Mouse (Mus musculus) forebrain, embryonic 10.5 days (tissue): ENCODE data around the gene Greb1. TPM values are rescaled to one million over a fixed set of nuclear protein-coding genes. Genes with fewer than 3 reads are reported as not detected.

Source experiments
- DNase-seq: peaks from one replicate; pipeline ENCODE4 v3.0.0-alpha.2; 2017; ENCODE audit warnings: low spot score; ENCODE audit errors: extremely low spot score
- H3K27ac ChIP-seq: fragments of 300-500 bp; sonication (generic); 2 replicates; pipeline ENCODE4 v1.5.1; 2016; ENCODE audit warnings: mild to moderate bottlenecking
- H3K27me3 ChIP-seq: fragments of 300-500 bp; sonication (generic); 2 replicates; pipeline ENCODE4 v1.6.1; 2016; ENCODE audit warnings: mild to moderate bottlenecking; ENCODE audit not compliant: poor library complexity, severe bottlenecking
- H3K36me3 ChIP-seq: fragments of 300-500 bp; sonication (generic); replicated peaks from 2 replicates; pipeline ENCODE4 v1.6.1; 2016; ENCODE audit warnings: mild to moderate bottlenecking, moderate library complexity
- H3K4me1 ChIP-seq: fragments of 300-500 bp; sonication (generic); 2 replicates; pipeline ENCODE4 v1.6.1; 2016
- H3K4me3 ChIP-seq: fragments of 300-500 bp; sonication (generic); 2 replicates; pipeline ENCODE4 v1.5.1; 2016; ENCODE audit warnings: mild to moderate bottlenecking, moderate library complexity
- H3K9me3 ChIP-seq: fragments of 300-500 bp; sonication (generic); 2 replicates; pipeline ENCODE4 v1.6.1; 2016; ENCODE audit warnings: mild to moderate bottlenecking, moderate library complexity
- WGBS: fragments of 180-500 bp; shearing (Covaris S2); methylation state at CpG from one replicate; pipeline ENCODE4 v1.1.7; 2016; 5-methylcytosine and 5-hydroxymethylcytosine counted together
- microRNA-seq: library from miRNA; unstranded; fragments of <30 nt; microRNA quantifications from one replicate; pipeline ENCODE4, GENCODE M21; 2017
- polyA plus RNA-seq: library from polyadenylated mRNA; unstranded; fragments of >200 nt; fragmentation: Nextera tagmentation; extraction: Ambion mirVana; gene quantifications from 2 replicates; pipeline ENCODE4 v1.2.1, GENCODE M21; 2016

The Greb1 gene
- polyA plus RNA-seq, 1 experiment from 2014 or later = 14.6 TPM

- H3K27ac ChIP-seq = no peak overlapping the region
- no peak overlapping the region for H3K4me3 ChIP-seq
- no peaks in the 10 kb centered on the region for H3K9me3 ChIP-seq
- no peaks in the 10 kb centered on the region for H3K4me1 ChIP-seq
- DNase-seq = no peak
- no peaks in the 10 kb centered on the region for H3K36me3 ChIP-seq
- WGBS = 90% methylated on average over 2 of the region's 2 CpGs
- no peaks in the 10 kb centered on the region for H3K27me3 ChIP-seq
Measured at GRCm38 (mm10) chr12:16631423-16631822, 169.3 kb downstream of the Greb1 start.

GRCm38 (mm10) chr12:16630866-16631185 lies 169.9 kb downstream of the Greb1 start:
- WGBS = 93% methylated on average over 1 of the region's 1 CpGs
- Histone ChIP-seq H3K9me3 (no peaks in the 10 kb centered on the region), H3K27me3 (no peaks in the 10 kb centered on the region), H3K36me3 (no peaks in the 10 kb centered on the region), H3K4me3 (no peak overlapping the region), H3K4me1 (no peaks in the 10 kb centered on the region), H3K27ac (no peak overlapping the region)
- no peak for DNase-seq

GRCm38 (mm10) chr12:16630152-16630865 lies 170.4 kb downstream of the Greb1 start:
- Histone ChIP-seq H3K4me3 (no peak overlapping the region), H3K4me1 (no peaks in the 10 kb centered on the region), H3K27me3 (no peaks in the 10 kb centered on the region), H3K27ac (no peak overlapping the region), H3K36me3 (no peaks in the 10 kb centered on the region), H3K9me3 (no peaks in the 10 kb centered on the region)
- no peak for DNase-seq
- 90% methylated on average over 7 of the region's 7 CpGs for WGBS

Small RNA genes within 50 kb of the gene (microRNA-seq; reads per million reads assigned to microRNA genes)
- gene Gm44305 = not detected

Other genes starting within 250 kb of the Greb1 start
- gene Lpin1, start 189.9 kb downstream of the Greb1 start, polyA plus RNA-seq = 3.5 and 4.4 TPM in 2 replicates
- not detected in 2 replicates for gene Ntsr2, start 147.5 kb downstream of the Greb1 start, polyA plus RNA-seq
- 63.0 and 67.6 TPM in 2 replicates for gene E2f6, start 10.1 kb upstream of the Greb1 start, polyA plus RNA-seq
- 10.5 and 11.5 TPM in 2 replicates for gene Rock2, start 94.0 kb upstream of the Greb1 start, polyA plus RNA-seq
- gene Pqlc3, start 199.5 kb upstream of the Greb1 start, polyA plus RNA-seq = 2.9 and 3.5 TPM in 2 replicates
- 0.60 and 1.1 TPM in 2 replicates for gene 2410004P03Rik, start 210.8 kb upstream of the Greb1 start, polyA plus RNA-seq